Mouse (Mus musculus) heart, adult 2 months (tissue): ENCODE results near the gene Tmem9b.

Experiments used
- CTCF ChIP-seq: fragments of 200-600 bp; IDR thresholded peaks from 2 replicates; pipeline ENCODE4 v1.8.1; 2022; ENCODE audit warnings: antibody characterized with exemption, mild to moderate bottlenecking, moderate library complexity
- EP300 ChIP-seq: fragments of 200-500 bp; IDR thresholded peaks from 2 replicates; pipeline ENCODE4 v1.6.1; 2011; ENCODE audit warnings: low read depth, low read length, control low read depth; ENCODE audit not compliant: insufficient read depth

DNA sequence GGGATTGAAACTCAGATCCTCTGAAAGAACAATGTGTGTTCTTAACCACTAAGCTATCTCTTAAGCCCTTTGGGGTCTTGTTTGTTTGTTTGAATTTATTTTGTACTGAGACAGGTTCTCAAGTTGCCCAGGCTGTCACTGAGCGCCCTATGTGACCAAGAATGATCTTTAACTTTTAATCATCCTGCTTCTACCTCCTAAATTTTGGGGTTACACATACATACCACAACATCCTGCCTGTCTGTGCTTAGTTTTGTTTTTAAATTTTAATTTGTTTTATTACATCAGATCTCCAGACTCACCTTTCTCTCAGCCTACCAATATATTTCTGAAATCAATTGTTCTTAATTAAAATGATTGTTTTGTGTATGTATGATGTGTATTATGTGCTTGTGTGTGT lies 11.6 kb downstream of the Tmem9b start:
- TF ChIP-seq CTCF (no peak), EP300 (no peak)
